Mouse (Mus musculus) embryonic facial prominence, embryonic 13.5 days (tissue): ENCODE data around the gene Ano7. TPM values are rescaled to one million over a fixed set of nuclear protein-coding genes. Genes with fewer than 3 reads are reported as not detected.

Experiments used
- ATAC-seq: fragments of 200-750 bp; cut with Nextera tagmentation; 2 replicates; pipeline ENCODE4 v1.8.0; 2017; ENCODE audit warnings: low read depth; ENCODE audit not compliant: insufficient number of reproducible peaks, insufficient read depth, low FRiP score, low TSS enrichment
- H3K27ac ChIP-seq: fragments of 300-500 bp; sonication (generic); 2 replicates; pipeline ENCODE4 v1.5.1; 2015; ENCODE audit warnings: moderate library complexity, mild to moderate bottlenecking, inconsistent platforms
- H3K27me3 ChIP-seq: fragments of 300-500 bp; sonication (generic); 2 replicates; pipeline ENCODE4 v1.6.1; 2015; ENCODE audit warnings: mild to moderate bottlenecking, inconsistent platforms
- H3K36me3 ChIP-seq: fragments of 300-500 bp; sonication (generic); 2 replicates; pipeline ENCODE4 v1.6.1; 2015; ENCODE audit warnings: mild to moderate bottlenecking, inconsistent platforms
- H3K4me1 ChIP-seq: fragments of 300-500 bp; sonication (generic); 2 replicates; pipeline ENCODE4 v1.6.1; 2015; ENCODE audit warnings: inconsistent platforms
- H3K4me2 ChIP-seq: fragments of 300-500 bp; sonication (generic); 2 replicates; pipeline ENCODE4 v1.6.1; 2015; ENCODE audit warnings: moderate library complexity, mild to moderate bottlenecking, inconsistent platforms
- H3K4me3 ChIP-seq: fragments of 300-500 bp; sonication (generic); 2 replicates; pipeline ENCODE4 v1.5.1; 2015; ENCODE audit warnings: mild to moderate bottlenecking, inconsistent platforms
- H3K9ac ChIP-seq: fragments of 300-500 bp; sonication (generic); 2 replicates; pipeline ENCODE4 v1.6.1; 2015; ENCODE audit warnings: mild to moderate bottlenecking, inconsistent platforms
- H3K9me3 ChIP-seq: fragments of 300-500 bp; sonication (generic); 2 replicates; pipeline ENCODE4 v1.6.1; 2016; ENCODE audit warnings: inconsistent platforms
- WGBS: fragments of 180-500 bp; shearing (Covaris S2); methylation state at CpG from one replicate; pipeline ENCODE4 v1.1.7; 2015; ENCODE audit warnings: mixed read lengths; 5-methylcytosine and 5-hydroxymethylcytosine counted together
- polyA plus RNA-seq: library from polyadenylated mRNA; unstranded; fragments of >200 nt; fragmentation: Nextera tagmentation; extraction: Ambion mirVana; gene quantifications from 2 replicates; pipeline ENCODE4 v1.2.1, GENCODE M21; 2015

The Ano7 gene
- polyA plus RNA-seq, result 0.49 and 0.62 TPM in 2 replicates

DNA sequence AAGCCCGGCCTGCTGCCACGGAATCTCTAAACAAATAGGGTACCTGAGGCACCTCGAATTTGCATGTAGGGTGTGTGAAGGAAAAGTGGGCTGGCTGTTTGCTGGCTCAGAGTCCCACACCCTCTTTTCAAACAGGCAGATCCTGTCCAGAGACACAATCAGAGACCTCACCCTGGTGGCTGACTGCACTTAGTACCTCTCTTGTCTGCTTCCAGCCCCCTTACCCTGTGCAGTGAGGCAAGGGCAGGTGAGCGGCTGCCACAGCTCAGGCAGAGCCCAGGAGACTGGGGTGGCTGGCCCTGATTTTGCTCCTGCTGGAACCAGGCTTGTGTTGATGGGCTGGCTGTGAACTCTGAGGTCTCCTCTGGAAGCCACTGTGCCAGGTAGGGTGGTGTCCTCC is at the start of gene Ano7:
Ano7 (plus strand) TSS at position 266 of the 400 bp plus-strand sequence.
- Histone ChIP-seq H3K9me3 (no peaks in the 10 kb centered on the region), H3K9ac (no peak within 1 kb of the TSS), H3K36me3 (no peaks in the 10 kb centered on the region), H3K4me2 (no peak within 1 kb of the TSS), H3K4me3 (no peak within 1 kb of the TSS), H3K27ac (no peak within 1 kb of the TSS), H3K27me3 (no peaks in the 10 kb centered on the region), H3K4me1 (no peaks in the 10 kb centered on the region)
- no peak for ATAC-seq
- 86% methylated on average over 4 of the region's 4 CpGs for WGBS

DNA sequence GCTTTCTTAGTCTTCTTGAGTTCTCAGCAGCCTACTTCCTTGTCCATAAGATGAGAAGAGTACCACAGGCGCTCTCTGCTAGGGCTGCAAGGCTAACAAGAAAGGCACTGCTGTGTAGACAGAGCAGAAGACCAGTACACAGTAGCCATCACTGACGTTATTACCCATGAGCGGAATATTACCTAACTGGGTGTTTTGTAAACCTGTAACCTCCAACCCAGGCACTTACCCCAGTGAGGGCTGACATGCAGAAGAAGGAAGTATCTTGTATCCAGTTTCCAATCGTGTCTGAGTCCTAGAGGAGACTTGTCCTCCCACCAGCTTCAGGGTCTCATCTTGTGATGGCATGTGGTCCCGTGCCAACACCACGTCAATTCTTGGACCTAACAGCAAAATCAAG is 49.8 kb upstream of the Ano7 start:
- ATAC-seq, result no peak
- 87% methylated on average over 6 of the region's 6 CpGs for WGBS
- peaks cover 88% of the 10 kb centered on the region for H3K36me3 ChIP-seq
- H3K4me2 ChIP-seq, result no peak overlapping the region
- H3K9ac ChIP-seq, result no peak overlapping the region
- H3K4me1 ChIP-seq, result no peaks in the 10 kb centered on the region
- H3K27ac ChIP-seq, result no peak overlapping the region
- no peak overlapping the region for H3K4me3 ChIP-seq
- no peaks in the 10 kb centered on the region for H3K27me3 ChIP-seq
- H3K9me3 ChIP-seq, result no peaks in the 10 kb centered on the region

DNA sequence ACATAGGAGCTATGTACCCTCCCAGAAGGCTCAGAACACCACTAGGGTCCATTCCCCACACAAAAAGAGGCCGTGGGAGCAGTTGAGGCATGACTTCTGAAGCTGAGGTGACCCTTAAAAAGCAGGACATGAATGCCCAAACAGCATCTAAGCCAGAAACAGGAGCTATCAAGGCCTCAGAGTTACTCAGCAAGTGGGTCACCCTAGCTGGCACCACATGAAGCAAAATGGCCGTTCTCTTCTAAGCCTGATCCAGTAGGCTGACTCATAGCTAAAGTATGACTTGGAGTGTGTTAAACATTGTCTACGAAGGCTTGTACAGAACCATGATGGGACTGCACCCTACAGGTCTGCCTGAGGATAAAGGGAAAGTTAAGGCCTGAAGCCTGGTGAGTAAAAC is 47.3 kb upstream of the Ano7 start:
- Histone ChIP-seq H3K36me3 (peaks cover 84% of the 10 kb centered on the region), H3K4me1 (no peaks in the 10 kb centered on the region), H3K4me2 (no peak overlapping the region), H3K9ac (no peak overlapping the region), H3K9me3 (no peaks in the 10 kb centered on the region), H3K27me3 (no peaks in the 10 kb centered on the region), H3K27ac (no peak overlapping the region), H3K4me3 (no peak overlapping the region)
- ATAC-seq, result no peak
- WGBS, result 91% methylated on average over 3 of the region's 3 CpGs

DNA sequence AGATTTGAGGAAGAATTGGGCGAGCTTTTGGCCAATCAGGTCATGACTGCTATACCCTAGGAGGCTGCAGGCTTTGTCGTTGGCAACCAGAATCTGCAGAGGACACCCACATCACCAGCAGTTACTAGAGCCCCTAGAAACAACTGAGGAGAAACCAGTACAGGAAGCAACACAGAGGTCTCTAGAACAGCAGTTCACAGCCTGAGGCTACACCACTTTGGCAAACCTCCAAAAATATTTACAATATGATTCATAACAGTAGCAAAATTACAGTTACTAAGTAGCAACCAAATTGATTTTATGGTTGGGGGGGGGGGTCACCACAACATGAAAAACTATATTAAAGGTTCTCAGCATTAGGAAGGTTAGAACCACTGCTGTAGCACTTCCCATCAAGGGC is 39.1 kb upstream of the Ano7 start:
- H3K4me2 ChIP-seq, result no peak overlapping the region
- H3K9me3 ChIP-seq, result no peaks in the 10 kb centered on the region
- H3K4me3 ChIP-seq, result no peak overlapping the region
- 62% methylated on average over 2 of the region's 2 CpGs for WGBS
- peak overlapping the region; percentile 37; the same call in 1 of the 2 replicates for H3K9ac ChIP-seq
- no peaks in the 10 kb centered on the region for H3K27me3 ChIP-seq
- H3K4me1 ChIP-seq, result no peaks in the 10 kb centered on the region
- H3K36me3 ChIP-seq, result peaks cover 48% of the 10 kb centered on the region
- no peak overlapping the region for H3K27ac ChIP-seq
- no peak for ATAC-seq

DNA sequence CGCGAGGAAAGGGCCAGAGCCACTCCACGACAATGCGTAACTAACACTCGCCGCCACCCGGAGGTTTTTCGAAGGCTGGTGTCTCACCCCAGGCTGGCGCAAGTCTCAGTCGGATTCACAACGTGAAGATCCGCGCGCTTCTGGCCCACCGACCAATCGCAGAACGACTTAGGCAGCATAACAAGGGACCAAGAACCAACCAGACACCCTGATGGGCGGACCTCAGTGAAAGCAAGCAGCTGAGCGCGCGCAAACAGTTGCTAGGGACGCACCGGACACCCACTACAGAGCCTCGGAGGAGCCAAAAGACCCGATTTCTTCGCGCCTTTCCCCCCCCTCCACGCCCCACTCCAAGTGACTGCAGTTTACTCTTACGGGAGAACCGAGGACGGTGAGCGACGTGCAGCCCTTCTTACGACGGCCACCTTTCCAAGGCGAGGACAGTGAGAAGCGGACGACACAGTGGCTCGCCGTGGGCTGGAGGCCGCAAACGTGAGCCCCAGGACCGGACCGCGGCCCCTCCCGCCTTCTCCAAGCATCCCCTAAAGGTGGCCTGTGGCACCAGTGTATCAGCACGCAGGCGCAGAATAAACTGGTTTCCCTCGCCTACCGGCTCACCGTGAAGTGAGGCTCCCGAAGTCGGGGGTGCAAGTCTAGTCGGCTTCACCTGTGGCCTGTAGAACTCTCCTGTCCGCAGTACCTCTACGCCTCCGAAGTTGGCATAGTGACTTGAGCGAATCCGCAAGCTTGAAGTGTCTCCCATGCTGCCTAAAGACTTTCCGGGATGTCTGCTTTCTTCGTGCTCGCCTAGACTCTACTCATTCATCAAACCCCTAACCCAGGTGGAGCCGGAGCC is 30.9 kb upstream of the Ano7 start, which contains the start of the genes Ppp1r7 and Pask:
Ppp1r7 (plus strand) TSS at position 207 of the 856 bp plus-strand sequence.
Pask (minus strand) TSS at position 835 of the 856 bp plus-strand sequence.
- Histone ChIP-seq H3K36me3 (peaks cover 17% of the 10 kb centered on the region), H3K4me2 (peak within 1 kb of the TSS; percentile 90), H3K27ac (peak within 1 kb of the TSS; percentile 74), H3K4me3 (peak within 1 kb of the TSS; percentile 94), H3K4me1 (peaks cover 17% of the 10 kb centered on the region), H3K9ac (peak within 1 kb of the TSS; percentile 90), H3K27me3 (no peaks in the 10 kb centered on the region), H3K9me3 (no peaks in the 10 kb centered on the region)
- ATAC-seq, result peak; percentile 90
- WGBS, result under 1% methylated on average over 63 of the region's 63 CpGs

DNA sequence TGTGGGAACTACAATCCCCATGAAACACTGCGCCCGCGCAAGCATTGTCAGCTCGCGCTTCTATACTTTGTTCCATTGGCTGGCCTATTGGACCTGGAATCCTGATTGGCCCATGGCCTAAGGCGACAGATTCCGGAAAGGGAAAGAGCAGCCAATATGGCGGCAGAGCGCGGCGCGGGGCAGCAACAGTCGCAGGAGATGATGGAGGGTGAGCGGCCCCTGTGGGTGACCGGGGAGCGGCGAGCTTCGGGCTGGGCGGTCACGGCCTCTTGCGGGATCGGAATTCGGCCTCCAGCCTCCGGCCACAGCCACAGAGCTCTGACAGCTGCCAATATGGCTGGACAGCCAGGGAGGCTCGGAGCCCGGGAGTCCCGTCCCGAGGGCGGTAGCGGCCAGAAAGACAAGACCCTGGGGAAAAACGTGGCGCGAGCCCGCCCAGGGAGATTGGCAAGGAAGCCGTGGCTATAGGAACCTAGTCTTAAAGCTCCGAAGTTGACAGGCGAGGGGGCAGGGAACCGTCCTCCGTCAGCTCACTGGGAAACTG is 30.2 kb upstream of the Ano7 start:
- peak overlapping the region; percentile 94 for H3K4me3 ChIP-seq

DNA sequence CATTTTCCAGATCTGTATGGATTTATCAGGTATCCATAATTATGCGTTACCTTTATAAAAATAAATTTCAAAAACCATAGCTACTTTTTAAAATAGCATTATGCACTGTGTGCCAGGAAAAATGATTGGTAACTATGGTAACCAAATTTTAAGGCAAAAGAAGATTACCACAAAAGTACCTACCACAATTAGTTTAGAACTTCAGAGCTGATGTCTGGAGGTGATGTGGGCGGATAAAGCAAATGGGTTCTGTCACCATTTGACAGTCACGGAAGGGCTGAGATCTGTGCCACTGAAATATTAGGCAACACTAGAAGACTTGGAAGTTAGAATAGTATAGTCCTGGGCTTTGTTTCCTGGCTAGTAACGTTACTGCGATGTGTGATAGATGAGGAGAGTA is 26.6 kb upstream of the Ano7 start:
- no peaks in the 10 kb centered on the region for H3K27me3 ChIP-seq
- no peak overlapping the region for H3K27ac ChIP-seq
- peaks cover 7% of the 10 kb centered on the region for H3K4me1 ChIP-seq
- WGBS, result 91% methylated on average over 5 of the region's 5 CpGs
- no peak overlapping the region for H3K4me3 ChIP-seq
- peaks cover 53% of the 10 kb centered on the region for H3K36me3 ChIP-seq
- no peak overlapping the region for H3K9ac ChIP-seq
- no peak overlapping the region for H3K4me2 ChIP-seq
- no peaks in the 10 kb centered on the region for H3K9me3 ChIP-seq
- no peak for ATAC-seq

More for the DNA sequence above, 30.2 kb upstream of the Ano7 start:
- H3K4me2 ChIP-seq, result peak overlapping the region; percentile 90
- H3K9me3 ChIP-seq, result no peaks in the 10 kb centered on the region
- peak overlapping the region; percentile 74 for H3K27ac ChIP-seq
- ATAC-seq, result peak; percentile 96
- WGBS, result under 1% methylated on average over 39 of the region's 39 CpGs
- peaks cover 17% of the 10 kb centered on the region for H3K4me1 ChIP-seq
- H3K27me3 ChIP-seq, result no peaks in the 10 kb centered on the region
- peak overlapping the region; percentile 90 for H3K9ac ChIP-seq
- H3K36me3 ChIP-seq, result peaks cover 24% of the 10 kb centered on the region

DNA sequence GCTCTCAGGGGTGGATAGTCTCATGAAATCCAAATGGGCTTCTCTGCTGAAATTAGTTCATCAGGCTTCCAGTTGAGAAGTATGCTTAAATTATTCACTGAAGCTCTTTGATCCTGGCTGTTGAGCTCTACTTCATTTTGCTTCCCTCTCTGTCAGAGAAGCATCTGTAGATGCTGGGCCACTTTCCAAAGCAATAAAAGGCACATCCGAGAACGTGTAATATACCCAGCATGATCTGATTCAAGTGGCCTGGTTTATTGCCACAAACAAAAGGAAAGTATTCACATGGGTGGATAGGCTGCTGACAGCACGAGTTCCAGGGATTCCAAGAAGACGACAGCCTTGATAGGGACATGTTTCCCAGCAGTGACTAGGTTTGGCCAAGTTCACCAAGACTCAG is 24.0 kb upstream of the Ano7 start:
- 82% methylated on average over 4 of the region's 4 CpGs for WGBS
- Histone ChIP-seq H3K27ac (no peak overlapping the region), H3K9me3 (no peaks in the 10 kb centered on the region), H3K36me3 (peaks cover 77% of the 10 kb centered on the region), H3K27me3 (no peaks in the 10 kb centered on the region), H3K4me3 (no peak overlapping the region), H3K9ac (no peak overlapping the region), H3K4me2 (no peak overlapping the region), H3K4me1 (peaks cover under 1% of the 10 kb centered on the region)
- ATAC-seq, result no peak

DNA sequence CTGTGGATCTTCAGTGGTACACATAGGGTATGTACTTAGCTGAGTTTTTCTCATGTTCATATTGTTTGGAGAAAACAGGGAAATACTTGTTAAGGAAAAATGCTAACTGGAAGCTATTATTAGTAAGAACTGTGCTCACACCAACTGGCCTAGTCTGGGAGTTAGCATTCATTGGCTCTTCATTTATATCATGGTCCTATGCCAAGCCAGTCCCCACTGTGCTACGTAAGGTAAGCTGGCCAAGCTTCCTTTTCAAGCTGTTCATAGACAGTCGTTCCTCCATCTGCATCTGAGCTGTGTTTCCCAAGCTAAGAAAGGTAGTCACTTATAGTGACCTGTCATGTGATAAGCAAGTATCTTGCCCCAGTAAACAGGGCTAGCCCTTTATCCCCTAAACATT is 21.0 kb upstream of the Ano7 start:
- H3K4me3 ChIP-seq, result no peak overlapping the region
- no peak overlapping the region for H3K9ac ChIP-seq
- peaks cover 90% of the 10 kb centered on the region for H3K36me3 ChIP-seq
- no peak overlapping the region for H3K4me2 ChIP-seq
- no peaks in the 10 kb centered on the region for H3K4me1 ChIP-seq
- no peaks in the 10 kb centered on the region for H3K27me3 ChIP-seq
- no peak overlapping the region for H3K27ac ChIP-seq
- no peaks in the 10 kb centered on the region for H3K9me3 ChIP-seq
- ATAC-seq, result no peak
- WGBS, result 86% methylated on average over 2 of the region's 2 CpGs

DNA sequence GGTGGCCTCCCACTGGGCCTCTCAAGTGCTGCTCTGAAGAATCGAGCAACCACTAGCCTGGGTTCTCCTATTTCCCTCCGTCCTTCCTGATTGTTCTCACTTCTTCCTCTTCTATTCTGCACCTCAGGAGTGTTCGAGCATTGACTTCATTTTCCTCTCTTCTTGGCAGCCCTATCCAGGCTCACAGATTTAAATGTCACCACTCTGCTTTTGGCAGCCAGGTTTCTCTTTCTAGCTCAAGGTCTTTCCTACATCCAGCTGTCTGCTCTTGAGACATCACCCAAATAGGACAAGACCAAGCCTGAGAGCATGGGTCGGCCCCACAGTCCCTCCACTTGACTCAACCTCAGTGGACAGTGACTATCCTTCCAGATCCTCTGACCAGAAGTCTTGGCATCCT is 11.1 kb upstream of the Ano7 start:
- Histone ChIP-seq H3K4me1 (no peaks in the 10 kb centered on the region), H3K9ac (no peak overlapping the region), H3K4me3 (no peak overlapping the region), H3K27ac (no peak overlapping the region), H3K4me2 (no peak overlapping the region), H3K9me3 (no peaks in the 10 kb centered on the region), H3K27me3 (no peaks in the 10 kb centered on the region), H3K36me3 (peaks cover 89% of the 10 kb centered on the region)
- 92% methylated on average over 4 of the region's 4 CpGs for WGBS
- no peak for ATAC-seq

DNA sequence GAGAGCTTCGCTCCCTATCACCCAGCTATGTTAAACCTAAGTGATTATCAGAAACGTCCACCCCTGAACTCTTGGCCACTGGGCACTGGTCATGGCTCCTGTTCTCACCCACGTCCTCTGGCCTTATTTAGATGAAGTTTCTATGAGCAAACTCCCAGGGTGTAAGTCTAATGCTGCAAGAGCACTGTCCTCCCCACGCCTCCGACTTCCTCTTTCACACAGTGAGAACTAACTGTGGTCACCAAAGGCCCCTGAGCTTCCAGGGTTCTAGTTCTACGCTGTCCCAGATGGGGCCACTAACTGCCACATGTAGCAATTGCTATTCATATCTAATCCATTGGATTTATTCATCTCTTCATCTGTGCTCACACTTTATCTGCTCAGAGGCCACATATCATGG is 8.1 kb upstream of the Ano7 start:
- ATAC-seq, result no peak

DNA sequence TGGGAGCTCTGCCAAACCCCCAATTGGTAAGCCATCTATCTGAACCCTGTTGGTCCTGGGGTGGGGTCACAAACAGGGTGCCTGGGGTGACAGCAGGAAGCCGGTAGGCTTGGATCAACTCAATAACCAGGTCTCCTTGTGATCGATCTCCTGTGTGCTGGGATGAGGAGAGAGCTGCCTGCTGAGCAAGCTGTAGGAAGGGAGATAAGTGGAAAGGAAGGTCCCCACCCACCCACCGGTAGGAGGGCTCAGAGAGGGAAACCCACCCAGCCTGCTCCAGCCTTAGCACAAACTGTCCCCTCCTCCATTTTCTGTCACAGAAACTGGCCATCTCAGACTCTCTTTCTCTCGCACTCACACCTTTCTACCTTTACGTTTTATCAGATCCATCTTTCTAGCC is 3.6 kb downstream of the Ano7 start:
- no peak overlapping the region for H3K4me2 ChIP-seq
- no peak overlapping the region for H3K9ac ChIP-seq
- no peak overlapping the region for H3K4me3 ChIP-seq
- H3K27me3 ChIP-seq, result no peaks in the 10 kb centered on the region
- no peaks in the 10 kb centered on the region for H3K36me3 ChIP-seq
- H3K27ac ChIP-seq, result no peak overlapping the region
- no peaks in the 10 kb centered on the region for H3K9me3 ChIP-seq
- H3K4me1 ChIP-seq, result no peaks in the 10 kb centered on the region
- WGBS, result 68% methylated on average over 5 of the region's 5 CpGs
- ATAC-seq, result no peak

More for the DNA sequence above, 8.1 kb upstream of the Ano7 start:
- no peak overlapping the region for H3K27ac ChIP-seq
- no peak overlapping the region for H3K9ac ChIP-seq
- peaks cover 68% of the 10 kb centered on the region for H3K36me3 ChIP-seq
- no peak overlapping the region for H3K4me2 ChIP-seq
- 94% methylated on average over 6 of the region's 6 CpGs for WGBS
- no peaks in the 10 kb centered on the region for H3K27me3 ChIP-seq
- no peaks in the 10 kb centered on the region for H3K9me3 ChIP-seq
- no peak overlapping the region for H3K4me3 ChIP-seq
- H3K4me1 ChIP-seq, result no peaks in the 10 kb centered on the region
